Mouse (Mus musculus) midbrain, embryonic 16.5 days (tissue): ENCODE results near the gene Gm7879. TPM values are rescaled to one million over a fixed set of nuclear protein-coding genes. Genes with fewer than 3 reads are reported as not detected.
"Not testable (repeated sequence)": the region's sequence is repeated elsewhere in the genome, so short reads cannot be mapped to it uniquely, and the experiment has no call there.

Experiments used
- ATAC-seq: fragments of 200-750 bp; cut with Nextera tagmentation; 2 replicates; pipeline ENCODE4 v1.8.0; 2017; ENCODE audit warnings: moderate TSS enrichment
- H3K27ac ChIP-seq: fragments of 300-500 bp; sonication (generic); 2 replicates; pipeline ENCODE4 v1.5.1; 2014; ENCODE audit warnings: mild to moderate bottlenecking, low read length, mixed read lengths
- H3K27me3 ChIP-seq: fragments of 300-500 bp; sonication (generic); 2 replicates; pipeline ENCODE4 v1.6.1; 2014; ENCODE audit warnings: low read depth, low read length, mixed read lengths; ENCODE audit not compliant: control insufficient read depth, insufficient read depth
- H3K36me3 ChIP-seq: fragments of 300-500 bp; sonication (generic); 2 replicates; pipeline ENCODE4 v1.6.1; 2014; ENCODE audit warnings: mild to moderate bottlenecking, low read length, moderate library complexity, mixed read lengths; ENCODE audit not compliant: control insufficient read depth, insufficient read depth
- H3K4me1 ChIP-seq: fragments of 300-500 bp; sonication (generic); 2 replicates; pipeline ENCODE4 v1.6.1; 2014; ENCODE audit warnings: mild to moderate bottlenecking, low read length, mixed read lengths; ENCODE audit not compliant: control insufficient read depth, insufficient read depth
- H3K4me2 ChIP-seq: fragments of 300-500 bp; sonication (generic); 2 replicates; pipeline ENCODE4 v1.6.1; 2014; ENCODE audit warnings: mild to moderate bottlenecking, low read length, mixed read lengths
- H3K4me3 ChIP-seq: fragments of 300-500 bp; sonication (generic); 2 replicates; pipeline ENCODE4 v1.5.1; 2014; ENCODE audit warnings: low read depth, mild to moderate bottlenecking, low read length, moderate library complexity, mixed read lengths
- H3K9ac ChIP-seq: fragments of 300-500 bp; sonication (generic); 2 replicates; pipeline ENCODE4 v1.6.1; 2014; ENCODE audit warnings: low read depth, low read length, mixed read lengths
- H3K9me3 ChIP-seq: fragments of 300-500 bp; sonication (generic); replicated peaks from 2 replicates; pipeline ENCODE4 v1.6.1; 2014; ENCODE audit warnings: mild to moderate bottlenecking, low read length, mixed read lengths; ENCODE audit not compliant: control insufficient read depth, poor library complexity, severe bottlenecking
- WGBS: fragments of 180-500 bp; shearing (Covaris S2); extraction: QIAGEN DNeasy Blood & Tissue Kit; methylation state at CpG from one replicate; pipeline ENCODE4 v1.1.7; 2014; 5-methylcytosine and 5-hydroxymethylcytosine counted together
- polyA plus RNA-seq: library from polyadenylated mRNA; unstranded; fragments of >200 nt; fragmentation: Nextera tagmentation; extraction: Ambion mirVana; gene quantifications from 2 replicates; pipeline ENCODE4 v1.2.1, GENCODE M21; 2015

Gene Gm7879
- 0.39 and 0.46 TPM in 2 replicates for polyA plus RNA-seq

DNA sequence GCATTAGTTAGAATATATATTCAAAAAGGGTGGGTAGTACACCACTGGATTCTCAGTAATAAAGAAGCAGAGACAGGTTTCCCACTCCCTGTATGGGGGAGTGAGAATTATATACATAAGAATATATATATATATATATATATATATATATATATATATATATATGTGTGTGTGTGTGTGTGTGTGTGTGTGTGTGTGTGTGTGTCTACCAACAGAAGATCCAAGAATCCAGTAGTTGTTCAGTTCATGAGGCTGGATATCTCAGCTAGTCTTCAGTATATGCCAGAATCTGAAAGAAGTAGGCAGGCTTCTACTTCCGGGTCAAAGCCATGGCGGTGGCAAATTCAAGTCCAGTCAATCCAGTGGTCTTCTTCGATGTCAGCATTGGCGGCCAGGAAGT is at the start of gene Gm7879:
TSS of gene Gm7879 (plus strand) at position 301 of the 400 bp plus-strand sequence.
- not testable (repeated sequence) for H3K36me3 ChIP-seq, H3K4me3 ChIP-seq, H3K27me3 ChIP-seq, H3K27ac ChIP-seq, ATAC-seq, H3K4me1 ChIP-seq, H3K4me2 ChIP-seq, H3K9me3 ChIP-seq, H3K9ac ChIP-seq
- 95% methylated on average over 4 of the region's 4 CpGs for WGBS

DNA sequence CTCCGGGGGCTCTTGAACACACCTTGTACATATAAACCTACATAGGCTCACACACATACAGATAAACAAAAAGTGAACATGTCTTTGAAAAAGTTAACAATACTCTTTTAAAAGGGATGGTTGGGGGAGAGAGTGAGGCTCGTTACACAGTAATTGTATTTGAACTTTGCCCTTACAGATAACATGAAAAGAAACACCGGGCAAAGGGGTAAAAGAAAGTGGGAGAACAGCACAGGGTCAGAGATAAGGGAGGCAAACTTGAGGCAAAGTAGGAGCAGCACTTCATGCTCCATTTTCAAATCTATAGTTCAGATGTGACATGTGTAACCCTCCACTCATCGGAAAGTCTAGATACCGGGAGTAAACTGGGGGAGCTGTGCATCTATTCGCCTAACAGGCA is 49.3 kb upstream of the Gm7879 start:
- no peak overlapping the region for H3K4me3 ChIP-seq
- no peak overlapping the region for H3K9ac ChIP-seq
- H3K4me1 ChIP-seq = no peaks in the 10 kb centered on the region
- no peak overlapping the region for H3K4me2 ChIP-seq
- no peak overlapping the region for H3K27ac ChIP-seq
- H3K9me3 ChIP-seq = no peaks in the 10 kb centered on the region
- ATAC-seq = no peak
- WGBS = 89% methylated on average over 6 of the region's 6 CpGs
- no peaks in the 10 kb centered on the region for H3K27me3 ChIP-seq
- no peaks in the 10 kb centered on the region for H3K36me3 ChIP-seq

DNA sequence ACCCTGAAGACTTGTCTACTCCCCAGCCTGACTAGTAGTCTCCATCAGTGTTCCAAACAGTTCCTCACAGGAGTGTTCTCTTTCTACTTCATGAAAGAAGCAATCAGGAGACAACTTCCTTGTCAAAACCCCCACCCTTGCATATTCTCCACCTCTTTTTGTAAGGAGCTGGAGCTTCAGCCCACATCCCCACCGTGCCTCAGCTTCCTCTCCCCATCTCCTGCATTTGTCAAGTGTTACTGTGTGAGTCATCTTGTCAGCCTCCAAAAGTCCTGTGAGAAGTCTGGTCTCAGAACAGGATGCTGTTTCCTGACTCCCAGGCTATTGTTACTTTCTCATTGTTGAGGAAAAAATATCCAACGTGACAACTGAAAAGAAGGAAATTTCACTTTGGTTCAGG is 47.6 kb upstream of the Gm7879 start:
- Histone ChIP-seq H3K9ac (no peak overlapping the region), H3K27ac (no peak overlapping the region), H3K9me3 (no peaks in the 10 kb centered on the region), H3K36me3 (no peaks in the 10 kb centered on the region), H3K4me2 (no peak overlapping the region), H3K27me3 (no peaks in the 10 kb centered on the region), H3K4me3 (no peak overlapping the region), H3K4me1 (peaks cover 4% of the 10 kb centered on the region; the same call in 1 of the 2 replicates)
- 87% methylated on average over 2 of the region's 2 CpGs for WGBS
- no peak for ATAC-seq

DNA sequence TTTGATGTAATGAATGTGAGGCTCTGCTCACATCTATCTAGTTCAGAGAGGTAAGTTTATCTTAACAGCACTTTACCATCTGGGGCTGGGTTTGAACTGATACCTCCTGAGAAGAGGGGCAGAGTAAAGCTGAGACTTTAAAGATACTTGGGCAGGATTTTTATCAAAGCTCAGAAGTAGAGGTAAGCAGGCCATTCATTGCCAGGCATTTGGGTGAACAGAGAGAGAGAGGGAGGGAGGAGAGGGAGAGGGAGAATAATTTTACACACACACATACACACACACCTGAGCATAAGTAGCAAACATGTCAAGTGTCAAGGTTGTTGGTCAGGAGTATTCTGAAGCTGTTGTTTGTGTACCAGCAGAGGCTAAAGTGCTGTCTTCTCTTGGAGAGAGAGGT is 44.7 kb upstream of the Gm7879 start, which contains the start of gene Cd38:
TSS of gene Cd38 (plus strand) at position 301 of the 400 bp plus-strand sequence.
- ATAC-seq = no peak
- Histone ChIP-seq H3K27me3 (no peaks in the 10 kb centered on the region), H3K4me2 (peak within 1 kb of the TSS; percentile 69)

DNA sequence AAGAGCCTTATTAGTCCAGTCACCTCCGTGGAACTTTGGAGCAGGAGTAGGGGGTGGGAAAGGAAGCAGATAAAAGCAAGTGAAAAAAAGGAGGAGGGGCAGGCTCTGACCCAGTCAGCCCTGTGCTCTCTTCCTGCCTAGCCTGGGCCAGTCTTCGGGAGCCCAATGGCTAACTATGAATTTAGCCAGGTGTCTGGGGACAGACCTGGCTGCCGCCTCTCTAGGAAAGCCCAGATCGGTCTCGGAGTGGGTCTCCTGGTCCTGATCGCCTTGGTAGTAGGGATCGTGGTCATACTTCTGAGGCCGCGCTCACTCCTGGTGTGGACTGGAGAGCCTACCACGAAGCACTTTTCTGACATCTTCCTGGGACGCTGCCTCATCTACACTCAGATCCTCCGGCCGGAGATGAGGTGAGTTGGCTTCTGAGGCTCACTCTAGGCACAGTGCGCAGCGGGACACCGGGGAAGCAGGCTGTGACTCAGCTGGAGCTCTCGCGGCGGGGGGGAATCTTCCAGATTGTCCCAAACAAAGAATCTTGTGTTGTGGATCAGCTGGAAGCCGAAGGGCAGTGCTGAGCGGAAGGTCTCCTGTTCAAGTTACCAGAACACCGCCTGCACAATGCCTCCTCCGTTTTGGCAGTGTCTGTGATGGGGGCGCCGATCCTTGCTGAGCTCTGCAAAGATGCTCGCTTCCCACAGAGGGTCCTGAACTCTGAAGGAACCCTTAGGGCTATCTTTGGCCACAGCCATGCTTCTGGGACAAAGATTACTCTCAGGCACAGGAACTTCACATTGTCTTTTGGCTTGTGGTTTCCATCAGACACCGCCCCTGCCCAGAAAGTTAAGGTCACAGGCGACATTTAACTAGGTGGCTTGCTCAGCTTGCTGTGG is 44.0 kb upstream of the Gm7879 start:
- H3K36me3 ChIP-seq = no peaks in the 10 kb centered on the region
- no peak overlapping the region for H3K27ac ChIP-seq
- H3K27me3 ChIP-seq = no peaks in the 10 kb centered on the region
- peak; percentile 48; the same call in 1 of the 2 replicates for ATAC-seq
- peak overlapping the region; percentile 69 for H3K4me2 ChIP-seq
- peaks cover 4% of the 10 kb centered on the region; the same call in 1 of the 2 replicates for H3K4me1 ChIP-seq
- WGBS = 5% methylated on average over 28 of the region's 28 CpGs
- H3K9me3 ChIP-seq = no peaks in the 10 kb centered on the region
- peak overlapping the region; percentile 36 for H3K4me3 ChIP-seq
- H3K9ac ChIP-seq = peak overlapping the region; percentile 36; the same call in 1 of the 2 replicates

More for the DNA sequence above, 44.7 kb upstream of the Gm7879 start, which contains the start of gene Cd38:
- Histone ChIP-seq H3K27ac (no peak within 1 kb of the TSS), H3K4me1 (peaks cover 4% of the 10 kb centered on the region; the same call in 1 of the 2 replicates), H3K9ac (peak within 1 kb of the TSS; percentile 36; the same call in 1 of the 2 replicates), H3K4me3 (peak within 1 kb of the TSS; percentile 36), H3K36me3 (no peaks in the 10 kb centered on the region), H3K9me3 (no peaks in the 10 kb centered on the region)

DNA sequence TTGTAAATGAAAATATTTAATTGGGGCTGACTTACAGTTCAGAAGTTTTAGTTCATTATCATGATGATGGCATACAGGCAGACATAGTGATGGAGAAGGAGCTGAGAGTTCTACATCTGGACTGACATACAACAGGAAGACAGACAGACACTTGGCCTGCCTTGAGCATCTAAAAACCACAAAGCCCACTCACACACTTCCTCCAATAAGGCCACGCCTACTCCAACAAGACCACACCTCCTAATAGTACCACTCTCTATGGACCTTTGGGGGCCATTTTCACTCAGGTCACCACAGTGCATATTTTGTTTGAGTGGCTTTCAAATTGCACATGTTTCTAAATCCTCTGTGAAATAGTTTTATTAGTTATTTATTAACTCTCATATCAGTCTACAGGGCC is 41.1 kb upstream of the Gm7879 start:
- Histone ChIP-seq H3K27ac (no peak overlapping the region), H3K9ac (no peak overlapping the region), H3K4me1 (peaks cover 4% of the 10 kb centered on the region; the same call in 1 of the 2 replicates), H3K36me3 (no peaks in the 10 kb centered on the region), H3K4me2 (no peak overlapping the region), H3K9me3 (no peaks in the 10 kb centered on the region), H3K27me3 (no peaks in the 10 kb centered on the region), H3K4me3 (no peak overlapping the region)
- WGBS = 85% methylated on average over 1 of the region's 1 CpGs
- ATAC-seq = no peak

DNA sequence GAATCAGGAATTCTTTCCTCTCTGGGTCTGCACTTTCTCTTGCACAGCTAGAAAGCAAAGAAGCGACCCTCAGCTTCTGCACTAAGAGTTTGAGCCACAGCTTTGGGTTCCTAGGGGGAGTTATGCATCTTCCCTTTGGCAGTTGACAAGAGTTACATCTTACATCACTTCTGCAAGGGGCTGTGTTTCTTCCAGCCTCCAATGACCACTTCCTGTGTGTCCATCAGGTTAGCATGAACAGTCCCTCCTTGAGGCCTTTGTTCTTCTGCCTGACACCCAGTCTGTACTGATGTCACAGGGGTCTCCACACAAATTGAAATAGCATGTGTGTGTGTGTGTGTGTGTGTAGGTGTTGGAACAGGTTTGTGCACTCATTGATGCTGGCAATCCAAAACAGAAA is 40.3 kb upstream of the Gm7879 start:
- H3K4me2 ChIP-seq = no peak overlapping the region
- peaks cover 4% of the 10 kb centered on the region; the same call in 1 of the 2 replicates for H3K4me1 ChIP-seq
- ATAC-seq = no peak
- no peak overlapping the region for H3K9ac ChIP-seq
- H3K9me3 ChIP-seq = no peaks in the 10 kb centered on the region
- H3K4me3 ChIP-seq = no peak overlapping the region
- H3K27ac ChIP-seq = no peak overlapping the region
- no peaks in the 10 kb centered on the region for H3K27me3 ChIP-seq
- WGBS = 70% methylated on average over 1 of the region's 1 CpGs
- H3K36me3 ChIP-seq = no peaks in the 10 kb centered on the region

DNA sequence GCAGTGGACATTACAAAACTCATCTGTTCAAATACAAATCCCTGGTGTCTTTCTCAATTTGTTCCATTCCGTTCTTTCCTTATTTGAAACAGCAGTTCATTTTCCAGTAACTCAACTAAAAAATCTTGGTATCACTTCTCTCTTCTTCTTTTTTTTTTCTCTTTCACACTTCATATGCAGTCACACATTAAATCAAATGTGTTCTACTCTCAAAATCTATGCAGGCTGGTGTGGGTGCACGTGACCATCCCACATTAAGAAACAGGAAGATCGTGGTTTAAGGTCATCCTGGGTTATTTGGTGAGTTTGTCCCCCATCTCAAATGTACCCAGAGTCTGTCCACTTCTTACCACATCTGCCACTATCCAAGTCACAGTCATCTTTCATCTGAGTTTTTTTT is 30.9 kb upstream of the Gm7879 start:
- Histone ChIP-seq H3K36me3 (no peaks in the 10 kb centered on the region), H3K4me1 (no peaks in the 10 kb centered on the region), H3K9me3 (no peaks in the 10 kb centered on the region), H3K27ac (no peak overlapping the region), H3K4me3 (no peak overlapping the region), H3K9ac (no peak overlapping the region), H3K27me3 (no peaks in the 10 kb centered on the region), H3K4me2 (no peak overlapping the region)
- WGBS = 91% methylated on average over 3 of the region's 3 CpGs
- no peak for ATAC-seq
